Mouse (Mus musculus) kidney, adult 9 months (tissue): ENCODE measurements around the gene Pcsk7.

Experiments
- DNase-seq: peaks from one replicate; pipeline ENCODE4 v3.0.0; 2022

Pcsk7 gene

DNA sequence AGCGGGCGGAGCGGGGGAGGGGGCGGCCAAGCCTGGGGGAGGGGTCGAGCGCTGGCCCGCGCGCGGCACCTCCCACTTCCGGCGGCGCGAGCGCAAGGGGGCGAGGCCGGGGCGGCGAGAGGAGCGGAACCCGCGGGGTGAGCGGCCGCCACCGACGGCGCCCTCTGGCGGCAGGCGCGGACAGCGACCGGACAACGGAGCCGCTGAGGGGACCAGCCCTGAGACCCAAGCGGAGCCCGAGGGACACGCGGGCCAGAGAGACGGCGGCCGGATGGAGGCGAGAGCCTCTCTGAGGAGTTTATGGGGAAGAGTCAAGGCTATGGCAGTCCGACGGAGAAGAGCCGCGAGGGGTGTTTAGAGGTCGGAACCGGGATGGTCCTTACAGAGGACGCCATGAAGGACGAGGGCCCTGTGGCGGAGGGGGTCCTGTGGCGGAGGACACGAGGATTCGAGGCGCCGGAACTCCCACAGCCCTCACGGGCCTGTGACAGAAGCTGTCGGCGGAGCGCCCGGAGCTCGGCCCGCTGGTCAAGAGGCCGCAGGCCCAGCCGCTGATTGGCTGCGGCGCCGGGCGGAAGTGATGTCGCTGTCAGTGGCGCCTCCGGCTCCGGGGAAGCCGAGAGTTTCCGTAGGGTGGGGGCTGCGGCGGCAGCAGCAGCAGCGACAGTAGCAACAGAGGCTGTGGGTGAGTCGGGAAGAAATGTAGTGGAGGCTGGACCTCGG, at the start of gene Pcsk7, which contains the start of gene Rnf214:
TSS of gene Pcsk7 (plus strand) at position 143 of the 723 bp plus-strand sequence.
TSS of gene Rnf214 (minus strand) at position 557 of the 723 bp plus-strand sequence.
- DNase-seq = peak; percentile 92

GRCm38 (mm10) chr9:45859364-45859763, 46.9 kb upstream of the Pcsk7 start:
- no peak for DNase-seq

- DNase-seq = no peak
Measured at GRCm38 (mm10) chr9:45861813-45862212, 44.5 kb upstream of the Pcsk7 start.

GRCm38 (mm10) chr9:45869181-45869580, 37.1 kb upstream of the Pcsk7 start:
- no peak for DNase-seq

DNA sequence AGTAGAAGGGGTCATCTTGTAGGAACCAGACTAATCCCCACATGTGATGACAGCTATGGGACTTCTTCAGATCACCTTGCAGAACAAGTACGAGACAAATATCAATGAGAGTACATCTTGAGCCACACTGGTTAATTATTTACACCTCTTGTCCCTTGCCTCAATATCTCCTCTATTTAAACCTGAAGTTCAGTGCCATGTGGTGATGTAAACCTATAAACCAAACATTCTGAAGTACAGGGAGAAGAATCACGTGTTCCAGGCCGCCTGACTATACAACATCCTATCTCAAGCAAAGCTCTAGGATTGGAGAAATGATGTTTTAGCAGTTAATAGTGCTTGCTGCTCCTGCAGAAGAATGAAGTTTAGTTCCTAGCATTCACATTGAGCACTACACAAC, 36.0 kb upstream of the Pcsk7 start:
- DNase-seq = no peak

DNA sequence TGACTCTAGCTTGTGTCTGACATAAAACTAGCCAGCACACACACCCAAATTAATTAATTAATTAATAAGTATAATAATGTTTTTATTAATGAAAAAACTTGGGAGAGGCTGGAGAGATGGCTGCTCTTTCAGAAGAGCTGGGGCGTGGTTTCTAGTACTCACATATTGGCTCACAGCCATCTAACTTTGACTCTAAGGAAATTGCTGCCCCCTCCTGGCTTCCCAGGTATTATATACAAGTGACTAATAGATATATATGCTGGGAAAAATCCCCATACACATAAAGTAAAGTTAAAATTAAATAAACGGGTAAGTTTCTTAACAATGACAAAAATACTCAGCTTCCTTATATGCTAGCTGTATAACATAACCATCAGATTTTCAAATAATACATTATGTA, 28.4 kb upstream of the Pcsk7 start:
- DNase-seq = peak; percentile 66

GRCm38 (mm10) chr9:45893681-45894080, 12.6 kb upstream of the Pcsk7 start:
- DNase-seq = no peak

DNA sequence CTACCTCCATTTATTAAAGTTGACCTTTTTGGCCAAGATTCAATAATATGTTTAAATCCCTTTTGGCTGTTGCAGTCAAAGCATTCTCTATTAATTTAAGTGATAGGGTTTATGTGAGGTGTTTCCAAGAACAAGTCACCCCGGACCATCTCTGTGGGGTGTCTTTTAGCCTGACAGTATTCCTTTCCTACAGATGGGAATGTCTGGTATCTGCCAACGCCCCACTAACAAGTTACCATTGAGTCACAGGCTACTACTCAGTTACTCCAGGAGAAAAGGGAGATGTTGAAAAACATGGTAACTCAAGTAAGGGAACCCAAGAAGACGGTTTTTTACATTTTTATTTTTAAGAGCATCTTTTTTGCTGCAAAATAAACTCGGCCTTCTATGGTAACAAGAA, 1.1 kb upstream of the Pcsk7 start:
- no peak for DNase-seq

GRCm38 (mm10) chr9:45905811-45906237, 473 bp upstream of the Pcsk7 start:
- peak; percentile 42 for DNase-seq

DNA sequence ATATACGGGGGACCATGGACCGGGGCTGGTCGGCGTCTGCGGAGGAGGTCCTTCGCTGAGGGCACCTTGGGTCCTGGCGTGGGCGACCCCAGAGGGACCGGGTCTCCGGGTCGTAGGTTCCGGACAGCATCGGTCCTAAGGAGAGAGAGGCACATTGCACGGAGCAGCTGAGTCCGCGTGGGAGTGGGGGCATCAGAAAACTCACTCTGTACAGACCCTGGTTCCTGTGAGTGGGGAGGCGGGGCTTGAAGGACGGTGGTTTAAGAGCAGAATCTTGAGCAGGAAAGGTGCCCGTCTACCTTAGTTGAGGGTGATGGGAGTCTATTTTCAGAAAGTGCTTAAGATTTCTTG, 756 bp downstream of the Pcsk7 start:
- DNase-seq = no peak

DNA sequence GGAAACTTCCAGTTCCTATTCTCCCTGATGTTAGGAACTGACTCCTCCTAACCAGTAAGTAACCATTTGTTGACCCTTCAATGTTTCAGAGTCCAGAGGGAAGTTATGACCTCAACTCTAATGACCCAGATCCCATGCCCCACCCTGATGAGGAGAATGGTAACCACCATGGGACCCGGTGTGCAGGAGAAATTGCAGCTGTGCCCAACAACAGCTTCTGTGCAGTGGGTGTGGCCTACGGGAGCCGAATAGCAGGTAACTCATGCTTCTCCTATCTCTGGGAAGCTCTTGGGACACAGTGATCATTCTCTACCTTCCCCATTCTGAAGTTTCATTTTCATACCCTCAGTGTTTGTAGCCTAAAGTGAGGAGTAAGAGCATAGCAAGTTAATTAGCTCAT, 4.7 kb downstream of the Pcsk7 start:
- no peak for DNase-seq

- DNase-seq = peak; percentile 68
Measured at GRCm38 (mm10) chr9:45911673-45912072, 5.4 kb downstream of the Pcsk7 start.

DNA sequence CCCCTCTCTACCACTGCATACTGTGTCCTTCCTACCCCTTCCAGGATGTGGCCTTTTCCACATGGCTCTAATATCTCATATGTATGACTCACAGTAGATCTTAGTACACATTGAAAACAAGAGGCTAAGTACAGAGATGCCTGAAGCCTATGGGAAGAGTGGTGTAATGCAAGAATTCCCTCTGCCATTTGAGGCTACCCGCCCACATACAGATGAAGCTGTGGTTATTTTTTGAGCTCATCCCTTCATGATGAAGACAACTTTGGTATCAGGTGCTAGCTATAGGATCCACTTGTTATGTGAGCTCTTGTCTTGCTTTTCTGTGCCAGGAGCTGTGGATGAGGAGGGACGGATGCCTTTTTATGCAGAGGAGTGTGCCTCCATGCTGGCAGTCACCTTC, 9.4 kb downstream of the Pcsk7 start:
- DNase-seq = no peak

DNA sequence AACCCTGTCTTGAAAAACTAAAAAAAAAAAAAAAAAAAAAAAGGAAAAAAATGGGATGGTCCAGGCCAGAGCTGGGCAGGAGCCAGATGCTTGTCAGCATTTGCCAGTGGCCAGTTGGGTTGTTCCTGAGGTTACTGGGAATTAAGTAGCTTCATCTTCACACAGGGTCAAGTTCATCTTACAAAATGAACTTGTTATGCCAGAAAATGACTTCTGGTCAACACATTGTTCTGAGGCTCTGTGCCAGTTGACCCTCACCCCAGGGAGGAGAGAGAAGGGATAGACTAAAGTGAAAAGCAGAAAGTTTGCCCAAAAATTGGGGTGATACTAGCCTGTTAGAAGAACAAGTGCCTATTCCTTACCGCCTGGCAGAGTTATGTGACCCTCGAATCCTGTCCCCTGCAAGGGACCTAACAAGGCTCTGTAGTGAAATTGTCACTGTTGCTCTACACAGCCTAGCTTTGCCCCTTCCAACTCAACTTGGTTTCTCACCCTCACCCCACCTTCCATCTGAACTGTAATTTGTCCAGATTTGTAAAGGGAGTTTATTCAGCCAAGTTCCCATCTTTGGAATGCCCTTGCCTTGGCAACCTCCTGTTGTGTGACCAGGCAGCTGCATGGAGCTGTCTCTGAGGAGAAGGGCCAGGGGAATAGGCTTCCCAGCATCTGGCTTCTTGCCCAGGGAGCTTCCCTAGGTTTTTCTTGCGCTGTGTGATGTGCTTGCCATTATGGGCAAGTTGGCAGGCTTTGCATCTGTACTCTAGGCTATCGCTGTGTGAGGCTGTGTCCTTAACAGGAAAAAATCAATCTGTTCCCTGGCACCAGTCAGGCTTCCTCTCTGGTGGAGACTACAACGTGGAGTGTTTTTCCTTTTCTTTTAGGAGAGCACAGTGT, 11.0 kb downstream of the Pcsk7 start:
- DNase-seq = peak; percentile 73

GRCm38 (mm10) chr9:45919895-45920294, 13.6 kb downstream of the Pcsk7 start:
- DNase-seq = no peak

DNA sequence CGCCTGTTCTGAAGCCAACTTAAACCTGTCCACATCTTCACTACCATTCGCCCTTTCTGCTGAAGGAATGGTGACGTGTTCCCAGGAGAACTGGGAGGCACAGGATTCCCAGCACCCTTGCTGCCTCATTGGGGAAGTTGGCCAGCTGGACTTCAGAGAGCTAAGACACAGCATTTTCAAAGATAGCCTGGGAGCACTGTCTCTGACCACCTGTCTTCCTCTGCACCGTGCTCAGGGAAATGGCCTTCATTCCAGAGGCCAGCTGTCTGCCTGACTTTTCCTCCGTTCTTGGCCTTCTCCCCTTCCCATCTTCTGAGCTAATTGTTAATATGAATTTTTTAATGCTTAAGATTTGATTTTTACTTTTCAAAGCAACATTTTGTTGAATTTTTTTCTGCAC, 23.0 kb downstream of the Pcsk7 start:
- DNase-seq = no peak

DNA sequence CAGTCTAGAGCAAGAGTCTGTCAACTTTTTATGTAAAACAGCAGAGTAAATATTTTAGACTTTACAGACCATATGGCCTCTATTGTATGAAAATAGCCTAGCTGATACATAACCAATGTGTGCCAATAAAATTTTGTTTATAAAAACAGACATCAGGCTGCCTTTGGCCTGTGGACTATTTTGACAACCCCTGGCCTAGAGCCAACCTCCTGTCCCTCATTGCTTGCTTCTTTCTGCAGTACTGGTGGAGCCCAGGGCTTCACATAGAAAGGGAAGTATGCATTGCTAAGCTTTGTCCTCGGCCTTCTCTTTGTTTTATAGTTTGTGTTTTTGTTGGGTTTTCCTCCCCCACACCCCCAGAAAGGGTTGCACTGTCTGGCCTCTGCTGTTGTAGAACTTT, 25.7 kb downstream of the Pcsk7 start:
- peak; percentile 42 for DNase-seq

- DNase-seq = peak; percentile 58
Measured at GRCm38 (mm10) chr9:45932571-45933415, 26.5 kb downstream of the Pcsk7 start.

- DNase-seq = no peak
Measured at GRCm38 (mm10) chr9:45935628-45936210, 29.4 kb downstream of the Pcsk7 start, which contains the start of gene Tagln. Tagln (minus strand) TSS chr9:45936058.

GRCm38 (mm10) chr9:45936883-45937282, 30.6 kb downstream of the Pcsk7 start:
- DNase-seq = peak; percentile 89

DNA sequence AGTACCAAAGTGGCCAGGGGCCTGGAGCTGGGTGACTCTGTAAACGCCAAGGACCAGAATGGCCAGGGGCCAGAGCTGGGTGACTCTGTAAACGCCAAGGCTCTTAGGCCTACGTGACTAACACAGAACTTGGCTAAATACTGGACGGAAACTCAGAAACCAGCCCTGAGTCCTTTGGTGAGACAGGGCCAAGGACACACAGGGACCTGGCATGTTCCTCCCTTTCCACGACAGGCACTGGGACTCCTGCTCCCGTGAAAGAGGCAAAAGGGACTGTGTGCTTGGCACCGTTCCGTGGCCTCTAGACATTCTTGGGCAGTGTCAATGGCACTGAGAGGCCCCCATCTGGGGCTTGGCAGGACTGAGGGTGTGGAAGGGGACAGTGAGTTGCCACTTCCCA, 31.8 kb downstream of the Pcsk7 start:
- peak; percentile 47 for DNase-seq

- no peak for DNase-seq
Measured at GRCm38 (mm10) chr9:45938952-45939637, 32.8 kb downstream of the Pcsk7 start.
